Mouse (Mus musculus): ENCODE results near the gene Arl15. TPM values are rescaled to one million over a fixed set of nuclear protein-coding genes. Genes with fewer than 3 reads are reported as not detected.

Gene Arl15
- polyA plus RNA-seq, 1 experiment from 2014 or later = 8.6 TPM

DNA sequence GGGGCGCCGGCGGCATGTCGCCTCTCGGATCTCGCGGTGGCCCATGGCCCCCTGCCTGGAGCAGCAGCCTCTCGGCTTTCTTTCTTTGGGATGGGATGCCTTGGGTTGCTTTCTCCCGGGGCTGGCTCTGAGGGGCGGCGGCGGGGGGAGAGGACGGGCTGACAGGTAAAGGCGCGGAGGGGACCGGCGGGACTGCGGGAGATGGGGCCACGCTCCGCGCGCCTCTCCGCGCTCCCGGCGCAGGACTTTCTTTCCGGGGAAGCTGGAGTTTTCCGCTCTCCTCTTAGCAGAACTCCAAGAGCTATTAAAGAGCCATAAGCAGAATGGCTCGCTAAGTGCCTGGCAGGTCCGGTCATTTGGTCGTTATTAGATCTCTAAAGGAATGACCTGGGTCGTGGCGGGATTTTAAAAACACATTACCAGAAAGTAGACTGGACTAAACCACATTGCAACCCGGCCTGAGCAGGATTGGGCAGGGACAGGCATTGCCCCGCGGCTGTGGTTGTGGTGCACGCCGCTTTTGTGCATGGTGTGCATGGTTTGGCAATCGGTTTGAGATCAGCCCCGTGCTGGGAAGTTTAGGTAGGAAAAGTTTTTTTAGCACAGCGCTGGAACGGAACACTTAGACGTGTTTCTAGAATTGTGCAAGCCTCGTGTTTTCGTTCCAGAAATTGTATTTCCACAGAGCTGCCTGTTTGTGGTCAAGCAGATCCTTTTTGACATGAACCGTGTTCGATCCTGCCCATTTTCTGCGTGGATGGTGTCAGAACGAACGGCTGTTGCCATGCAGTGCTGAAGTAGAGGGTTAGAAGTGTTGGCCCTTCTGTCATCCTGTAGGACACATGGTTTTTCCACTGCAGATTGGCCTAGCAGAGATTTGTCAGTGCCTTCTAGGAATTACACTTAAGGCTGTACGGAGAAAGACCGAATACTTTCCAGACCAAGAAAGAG lies 675 bp downstream of the Arl15 start:
- DNase-seq (ENCODE audit: low spot score) (peak; percentile 82), ATAC-seq (replicated peaks; ENCODE audit: low FRiP score, low TSS enrichment, low read depth) (peak; percentile 41)
- 1% methylated on average over 51 of the region's 52 CpGs for WGBS
- peak overlapping the region; percentile 92 for H3K9ac ChIP-seq (ENCODE audit: low read length)
- no peaks in the 10 kb centered on the region for H3K36me3 ChIP-seq (ENCODE audit: control insufficient read depth, insufficient read depth, low read length)
- peak overlapping the region; percentile 87 for H3K4me3 ChIP-seq (ENCODE audit: low read depth, low read length)
- H3K4me2 ChIP-seq (ENCODE audit: low read length) = peak overlapping the region; percentile 78
- peaks cover 13% of the 10 kb centered on the region; the same call in 1 of the 2 replicates for H3K4me1 ChIP-seq (replicated peaks; ENCODE audit: control insufficient read depth, insufficient read depth, low read length)
- H3K9me3 ChIP-seq (ENCODE audit: control insufficient read depth, low read length) = no peaks in the 10 kb centered on the region
- no peaks in the 10 kb centered on the region for H3K27me3 ChIP-seq (replicated peaks; ENCODE audit: control insufficient read depth, insufficient read depth, low read length)
- H3K27ac ChIP-seq (ENCODE audit: low read depth) = peak overlapping the region; percentile 88

GRCm38 (mm10) chr13:113797378-113797777 lies 3.1 kb downstream of the Arl15 start:
- no peak overlapping the region for H3K4me2 ChIP-seq (ENCODE audit: low read length)
- ATAC-seq (replicated peaks; ENCODE audit: low FRiP score, low TSS enrichment, low read depth) (no peak), DNase-seq (ENCODE audit: low spot score) (no peak)
- peaks cover 13% of the 10 kb centered on the region; the same call in 1 of the 2 replicates for H3K4me1 ChIP-seq (replicated peaks; ENCODE audit: control insufficient read depth, insufficient read depth, low read length)
- 78% methylated on average over 6 of the region's 6 CpGs for WGBS
- H3K36me3 ChIP-seq (ENCODE audit: control insufficient read depth, insufficient read depth, low read length) = no peaks in the 10 kb centered on the region
- no peak overlapping the region for H3K4me3 ChIP-seq (ENCODE audit: low read depth, low read length)
- H3K27me3 ChIP-seq (replicated peaks; ENCODE audit: control insufficient read depth, insufficient read depth, low read length) = no peaks in the 10 kb centered on the region
- no peak overlapping the region for H3K9ac ChIP-seq (ENCODE audit: low read length)
- no peak overlapping the region for H3K27ac ChIP-seq (ENCODE audit: low read depth)
- H3K9me3 ChIP-seq (ENCODE audit: control insufficient read depth, low read length) = no peaks in the 10 kb centered on the region

DNA sequence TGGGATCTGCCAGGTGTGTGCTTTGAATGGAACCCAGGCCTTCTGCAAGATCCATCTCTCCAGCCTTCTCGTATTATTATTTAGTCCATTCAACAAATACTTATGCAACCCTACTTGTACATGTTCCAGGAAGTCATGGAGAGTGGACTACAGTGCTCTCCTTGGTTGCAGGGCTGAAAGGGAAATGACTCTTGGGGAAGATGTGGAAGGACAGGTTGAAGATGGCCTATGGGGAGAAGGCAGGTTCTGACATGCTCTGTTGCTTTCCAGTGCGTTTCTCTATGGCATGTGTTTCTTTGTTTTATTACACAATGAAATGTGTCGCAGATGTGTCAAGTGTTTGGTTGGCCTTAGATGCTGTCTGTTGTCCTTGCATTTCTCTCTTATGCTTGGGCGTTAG lies 5.1 kb downstream of the Arl15 start:
- 91% methylated on average over 4 of the region's 4 CpGs for WGBS
- DNase-seq (ENCODE audit: low spot score) = no peak
- no peak for ATAC-seq (replicated peaks; ENCODE audit: low FRiP score, low TSS enrichment, low read depth)
- Histone ChIP-seq H3K27ac (ENCODE audit: low read depth) (no peak overlapping the region), H3K4me1 (replicated peaks; ENCODE audit: control insufficient read depth, insufficient read depth, low read length) (peaks cover 13% of the 10 kb centered on the region; the same call in 1 of the 2 replicates), H3K4me2 (ENCODE audit: low read length) (no peak overlapping the region), H3K36me3 (ENCODE audit: control insufficient read depth, insufficient read depth, low read length) (no peaks in the 10 kb centered on the region), H3K9me3 (ENCODE audit: control insufficient read depth, low read length) (no peaks in the 10 kb centered on the region), H3K9ac (ENCODE audit: low read length) (no peak overlapping the region), H3K4me3 (ENCODE audit: low read depth, low read length) (no peak overlapping the region), H3K27me3 (replicated peaks; ENCODE audit: control insufficient read depth, insufficient read depth, low read length) (no peaks in the 10 kb centered on the region)

DNA sequence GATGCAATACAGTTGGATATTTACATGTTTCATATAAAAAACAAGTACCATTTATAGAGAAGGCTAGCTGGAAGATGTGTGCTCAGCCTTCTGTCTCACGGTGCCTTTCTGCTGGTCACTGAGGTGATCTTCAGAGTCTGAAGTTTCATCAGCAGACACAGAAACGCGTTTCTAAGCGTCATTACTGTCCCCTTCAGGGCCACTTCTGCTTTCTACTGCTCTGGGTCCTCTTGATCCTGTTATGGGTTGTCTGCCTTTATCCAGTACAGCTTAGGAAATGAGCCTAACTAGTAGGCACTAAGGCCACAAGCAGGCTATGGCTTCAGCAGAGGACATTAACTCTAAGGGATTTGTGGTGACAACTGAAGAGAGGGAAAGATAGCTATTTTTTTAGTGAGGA lies 5.9 kb downstream of the Arl15 start:
- no peak overlapping the region for H3K4me2 ChIP-seq (ENCODE audit: low read length)
- H3K4me1 ChIP-seq (replicated peaks; ENCODE audit: control insufficient read depth, insufficient read depth, low read length) = peaks cover 12% of the 10 kb centered on the region; the same call in 1 of the 2 replicates
- H3K9me3 ChIP-seq (ENCODE audit: control insufficient read depth, low read length) = no peaks in the 10 kb centered on the region
- H3K27me3 ChIP-seq (replicated peaks; ENCODE audit: control insufficient read depth, insufficient read depth, low read length) = no peaks in the 10 kb centered on the region
- 95% methylated on average over 4 of the region's 4 CpGs for WGBS
- no peak overlapping the region for H3K27ac ChIP-seq (ENCODE audit: low read depth)
- H3K9ac ChIP-seq (ENCODE audit: low read length) = no peak overlapping the region
- H3K36me3 ChIP-seq (ENCODE audit: control insufficient read depth, insufficient read depth, low read length) = no peaks in the 10 kb centered on the region
- DNase-seq (ENCODE audit: low spot score) (no peak), ATAC-seq (replicated peaks; ENCODE audit: low FRiP score, low TSS enrichment, low read depth) (no peak)
- no peak overlapping the region for H3K4me3 ChIP-seq (ENCODE audit: low read depth, low read length)

DNA sequence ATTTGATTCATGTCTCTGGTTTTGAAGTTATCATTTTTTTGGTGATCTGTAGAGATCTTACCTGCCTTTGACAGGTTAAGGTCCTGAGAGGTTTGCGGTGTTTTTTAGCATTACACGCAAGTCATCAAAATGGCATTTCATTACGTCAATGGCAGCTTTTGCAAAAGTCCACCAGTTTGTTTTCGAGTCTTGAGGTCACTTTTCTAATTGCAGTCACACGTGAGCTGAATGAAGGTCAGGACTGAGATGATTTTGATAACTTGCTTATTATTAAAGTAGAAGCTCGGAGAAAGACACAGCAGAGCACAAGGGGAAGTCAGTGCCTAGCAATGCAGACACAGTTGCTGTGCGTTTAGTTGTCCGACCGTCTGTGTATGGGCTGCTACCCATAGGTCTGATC lies 8.3 kb downstream of the Arl15 start:
- H3K27me3 ChIP-seq (replicated peaks; ENCODE audit: control insufficient read depth, insufficient read depth, low read length) = no peaks in the 10 kb centered on the region
- no peaks in the 10 kb centered on the region for H3K36me3 ChIP-seq (ENCODE audit: control insufficient read depth, insufficient read depth, low read length)
- no peak overlapping the region for H3K27ac ChIP-seq (ENCODE audit: low read depth)
- no peak overlapping the region for H3K9ac ChIP-seq (ENCODE audit: low read length)
- DNase-seq (ENCODE audit: low spot score) = no peak
- H3K9me3 ChIP-seq (ENCODE audit: control insufficient read depth, low read length) = no peaks in the 10 kb centered on the region
- H3K4me2 ChIP-seq (ENCODE audit: low read length) = no peak overlapping the region
- WGBS = 87% methylated on average over 9 of the region's 9 CpGs
- H3K4me1 ChIP-seq (replicated peaks; ENCODE audit: control insufficient read depth, insufficient read depth, low read length) = no peaks in the 10 kb centered on the region
- ATAC-seq (replicated peaks; ENCODE audit: low FRiP score, low TSS enrichment, low read depth) = no peak
- H3K4me3 ChIP-seq (ENCODE audit: low read depth, low read length) = no peak overlapping the region

- peaks cover 17% of the 10 kb centered on the region for H3K4me1 ChIP-seq (replicated peaks; ENCODE audit: control insufficient read depth, insufficient read depth, low read length)
- no peak overlapping the region for H3K4me3 ChIP-seq (ENCODE audit: low read depth, low read length)
- WGBS = 98% methylated on average over 2 of the region's 2 CpGs
- H3K27ac ChIP-seq (ENCODE audit: low read depth) = no peak overlapping the region
- no peak overlapping the region for H3K4me2 ChIP-seq (ENCODE audit: low read length)
- no peak for DNase-seq (ENCODE audit: low spot score)
- ATAC-seq (replicated peaks; ENCODE audit: low FRiP score, low TSS enrichment, low read depth) = no peak
- no peaks in the 10 kb centered on the region for H3K9me3 ChIP-seq (ENCODE audit: control insufficient read depth, low read length)
- no peak overlapping the region for H3K9ac ChIP-seq (ENCODE audit: low read length)
- no peaks in the 10 kb centered on the region for H3K27me3 ChIP-seq (replicated peaks; ENCODE audit: control insufficient read depth, insufficient read depth, low read length)
- H3K36me3 ChIP-seq (ENCODE audit: control insufficient read depth, insufficient read depth, low read length) = no peaks in the 10 kb centered on the region
Measured at GRCm38 (mm10) chr13:113811141-113811540, 16.8 kb downstream of the Arl15 start.

DNA sequence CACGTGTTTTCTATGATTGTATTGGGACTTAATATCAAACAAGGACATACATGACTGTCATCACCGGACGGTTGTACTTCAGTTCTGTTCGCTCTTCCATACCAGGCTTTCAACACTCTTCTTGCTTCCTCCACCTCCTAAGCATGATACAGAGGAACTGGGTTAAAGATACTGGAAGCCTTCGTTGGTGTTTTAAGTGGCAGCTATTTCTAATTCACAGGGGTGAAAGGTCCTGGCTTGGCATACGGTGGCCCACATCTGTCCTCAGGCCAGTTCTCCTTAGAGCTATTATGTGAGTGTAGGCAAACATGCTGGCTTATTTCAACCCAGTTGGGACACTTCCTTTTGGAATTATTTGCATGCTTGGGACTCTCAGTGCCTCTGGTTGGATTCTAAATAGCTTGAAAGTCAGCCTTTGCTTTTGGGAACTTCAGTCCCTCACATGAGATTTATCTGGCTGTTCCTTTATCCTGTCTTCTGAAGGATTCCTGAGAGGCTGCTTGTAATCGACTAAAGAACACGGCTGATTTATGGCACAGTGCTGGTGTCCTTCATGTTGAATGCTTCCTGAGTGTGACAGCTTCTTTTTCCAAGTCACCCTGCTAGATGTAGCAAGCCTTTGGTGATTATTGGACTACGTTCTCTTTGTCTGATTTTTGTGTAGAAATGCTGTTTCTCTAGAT lies 17.7 kb downstream of the Arl15 start:
- no peak overlapping the region for H3K4me2 ChIP-seq (ENCODE audit: low read length)
- H3K4me1 ChIP-seq (replicated peaks; ENCODE audit: control insufficient read depth, insufficient read depth, low read length) = peaks cover 18% of the 10 kb centered on the region
- no peak overlapping the region for H3K9ac ChIP-seq (ENCODE audit: low read length)
- H3K36me3 ChIP-seq (ENCODE audit: control insufficient read depth, insufficient read depth, low read length) = no peaks in the 10 kb centered on the region
- WGBS = 47% methylated on average over 9 of the region's 9 CpGs
- H3K27ac ChIP-seq (ENCODE audit: low read depth) = no peak overlapping the region
- ATAC-seq (replicated peaks; ENCODE audit: low FRiP score, low TSS enrichment, low read depth) (no peak), DNase-seq (ENCODE audit: low spot score) (no peak)
- no peaks in the 10 kb centered on the region for H3K9me3 ChIP-seq (ENCODE audit: control insufficient read depth, low read length)
- H3K27me3 ChIP-seq (replicated peaks; ENCODE audit: control insufficient read depth, insufficient read depth, low read length) = no peaks in the 10 kb centered on the region
- no peak overlapping the region for H3K4me3 ChIP-seq (ENCODE audit: low read depth, low read length)

- Histone ChIP-seq H3K36me3 (ENCODE audit: control insufficient read depth, insufficient read depth, low read length) (no peaks in the 10 kb centered on the region), H3K4me3 (ENCODE audit: low read depth, low read length) (no peak overlapping the region), H3K27ac (ENCODE audit: low read depth) (no peak overlapping the region), H3K4me2 (ENCODE audit: low read length) (no peak overlapping the region), H3K27me3 (replicated peaks; ENCODE audit: control insufficient read depth, insufficient read depth, low read length) (no peaks in the 10 kb centered on the region), H3K9me3 (ENCODE audit: control insufficient read depth, low read length) (no peaks in the 10 kb centered on the region), H3K9ac (ENCODE audit: low read length) (no peak overlapping the region), H3K4me1 (replicated peaks; ENCODE audit: control insufficient read depth, insufficient read depth, low read length) (peaks cover 18% of the 10 kb centered on the region)
- WGBS = 48% methylated on average over 6 of the region's 6 CpGs
- DNase-seq (ENCODE audit: low spot score) = no peak
- no peak for ATAC-seq (replicated peaks; ENCODE audit: low FRiP score, low TSS enrichment, low read depth)
Measured at GRCm38 (mm10) chr13:113812593-113812975, 18.3 kb downstream of the Arl15 start.

All from intestine, embryonic 14.5 days (tissue).